ENCODE assay signal across 8 mouse cellular contexts in the genomic region with DNA sequence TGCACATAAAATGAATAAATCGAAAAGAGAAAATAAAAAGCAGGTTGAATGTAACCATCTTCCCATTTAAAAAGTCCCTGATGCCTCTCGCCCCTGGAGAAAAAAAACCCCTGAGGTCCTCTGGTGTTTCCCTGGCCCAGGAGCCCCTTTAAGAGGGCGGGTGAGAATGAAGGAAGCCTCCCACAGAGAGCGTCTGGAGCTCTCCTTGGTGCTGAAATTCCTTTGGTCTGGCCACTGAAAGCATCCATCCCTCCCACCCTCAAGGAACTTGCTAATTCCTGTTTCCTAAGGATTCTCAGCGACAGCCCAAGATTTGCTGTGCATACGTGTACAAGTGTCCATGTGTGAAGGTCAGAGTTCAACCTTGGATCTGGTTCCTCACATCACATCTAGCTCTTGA. TPM values are rescaled to one million over a fixed set of nuclear protein-coding genes. Genes with fewer than 3 reads are reported as not detected.
DNase-seq lines count a peak whose midpoint lies in the region.

No protein-coding gene starts in this region.

- peak; percentile 30 for DNase-seq in kidney, adult 11 months
- no peak for DNase-seq in kidney, adult 18-20 months
- DNase-seq in adipocyte (ENCODE audit: low spot score) = peak; percentile 89
- peak; percentile 83 for DNase-seq in heart, postnatal 4 days
- peak; percentile 75 for DNase-seq in lung, postnatal 14 days
- peak; percentile 68 for DNase-seq in thymus, postnatal 4 days
- no peak for DNase-seq in left cerebral cortex, adult 8-10 months (ENCODE audit: low spot score in 2 of 2)
- no peak for DNase-seq in cerebellum, postnatal 10 days

RNA-seq across cellular contexts. Expression of gene Dot1l, which starts 6.4 kb away (rescaled TPM):
- total RNA-seq in heart, postnatal 4 days (2021) = 10 to 100 TPM; 75.6 to 76.8 TPM
- total RNA-seq in left cerebral cortex, adult 8-10 months (2022) = 10 to 100 TPM; 39.0 to 53.1 (median 41.5) TPM

RNA-seq across cellular contexts. Expression of gene Ap3d1, which starts 6.5 kb away (rescaled TPM):
- 10 to 100 TPM; 47.8 to 53.8 TPM for total RNA-seq in heart, postnatal 4 days (2021)
- 100 to 1,000 TPM; 126 to 147 (median 139) TPM for total RNA-seq in left cerebral cortex, adult 8-10 months (2022)

RNA-seq across cellular contexts. Expression of gene Izumo4, which starts 46.6 kb away (rescaled TPM):
- 1 to 10 TPM; 3.2 to 4.6 TPM for total RNA-seq in heart, postnatal 4 days (2021)
- total RNA-seq in left cerebral cortex, adult 8-10 months (2022) = 10 to 100 TPM; 44.2 to 67.8 (median 57.0) TPM

RNA-seq across cellular contexts. Expression of gene Mob3a, which starts 46.8 kb away (rescaled TPM):
- total RNA-seq in heart, postnatal 4 days (2021) = 10 to 100 TPM; 12.5 to 13.0 TPM
- total RNA-seq in left cerebral cortex, adult 8-10 months (2022) = 10 to 100 TPM; 12.0 to 17.6 (median 14.8) TPM

RNA-seq across cellular contexts. Expression of gene Sf3a2, which starts 49.4 kb away (rescaled TPM):
- 10 to 100 TPM; 46.0 to 51.7 TPM for total RNA-seq in heart, postnatal 4 days (2021)
- 10 to 100 TPM; 35.5 to 53.7 (median 46.1) TPM for total RNA-seq in left cerebral cortex, adult 8-10 months (2022)

Comparison
In these comparisons a context has a peak if more than half of its experiments do, and no peak if none do; other contexts are left out.
1. DNase-seq: peak in kidney, adult 11 months (single experiment), adipocyte (single experiment), heart, postnatal 4 days (single experiment), lung, postnatal 14 days (single experiment) and thymus, postnatal 4 days (single experiment); none in kidney, adult 18-20 months (single experiment), left cerebral cortex, adult 8-10 months (0 of 2) and cerebellum, postnatal 10 days (0 of 2).
2. RNA of gene Izumo4, which starts 46.6 kb away (total RNA-seq): 44.2 to 67.8 TPM in left cerebral cortex, adult 8-10 months; 3.2 to 4.6 TPM in heart, postnatal 4 days; every median in the first group is over 4 times any median in the second.